Mouse (Mus musculus) lung, postnatal 25 days (tissue): ENCODE results near the gene Hist1h2bg.

Experiments
- DNase-seq: peaks from one replicate; pipeline ENCODE4 v3.0.0; 2022; ENCODE audit warnings: low spot score

The Hist1h2bg gene

DNA sequence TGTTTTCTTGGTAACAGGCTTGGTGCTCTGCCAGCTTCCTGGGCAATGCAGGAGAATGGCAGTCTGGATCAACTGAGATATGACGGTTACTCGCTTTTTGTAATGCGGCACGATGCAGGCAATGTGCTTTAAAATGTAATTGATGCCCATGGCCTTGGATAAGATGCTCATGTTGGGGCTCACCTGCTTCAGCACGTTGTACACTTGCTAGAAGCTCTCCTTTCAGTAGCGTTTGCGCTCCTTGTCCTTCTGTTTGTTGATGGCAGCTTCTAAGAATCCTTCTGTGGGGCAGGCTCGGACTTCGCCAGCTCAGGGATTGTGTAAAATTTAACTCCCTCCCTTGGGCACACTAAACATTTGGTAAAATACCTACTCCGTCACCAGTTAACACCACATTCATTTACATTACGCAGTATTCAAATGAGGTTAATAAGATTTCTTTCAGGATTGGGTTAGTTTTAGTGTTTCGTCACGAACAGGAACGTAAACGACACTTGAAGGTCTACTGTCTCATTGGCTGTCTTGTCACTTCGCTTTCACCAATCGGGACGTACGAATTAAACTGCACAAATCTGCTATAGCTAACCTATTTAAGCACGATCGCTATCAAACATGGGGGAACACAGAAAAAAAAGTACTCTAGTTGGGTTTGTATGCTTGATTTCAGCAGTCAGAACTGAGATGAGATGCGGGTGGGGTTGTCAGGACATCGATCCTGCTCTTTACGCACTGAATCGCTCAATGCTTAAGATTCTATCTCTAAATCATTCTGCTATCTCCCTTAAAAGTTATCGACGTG, 49.7 kb downstream of the Hist1h2bg start, which contains the start of gene Hist1h2be:
TSS of gene Hist1h2be (minus strand) at position 392 of the 799 bp plus-strand sequence.
- peak; percentile 92 for DNase-seq
